Mouse (Mus musculus) frontal cortex, adult 2 months (tissue): ENCODE measurements at regions not wholly inside any gene's neighbourhood (a gene's known extent, or its start where the extent isn't known, plus 50 kb on each side); places are given as distances from the start of the nearest gene placed in this dataset.

Source experiments
- DNase-seq, 2 experiments: peaks; one replicate each; pipeline ENCODE4 v3.0.0; 2022; ENCODE audit warnings: low spot score in 1 of 2; ENCODE audit errors: extremely low spot score in 1 of 2

- no peak for DNase-seq
These were observed 113.3 kb upstream of the B430305J03Rik start for GRCm38 (mm10) chr3:61478861-61479584.

DNA sequence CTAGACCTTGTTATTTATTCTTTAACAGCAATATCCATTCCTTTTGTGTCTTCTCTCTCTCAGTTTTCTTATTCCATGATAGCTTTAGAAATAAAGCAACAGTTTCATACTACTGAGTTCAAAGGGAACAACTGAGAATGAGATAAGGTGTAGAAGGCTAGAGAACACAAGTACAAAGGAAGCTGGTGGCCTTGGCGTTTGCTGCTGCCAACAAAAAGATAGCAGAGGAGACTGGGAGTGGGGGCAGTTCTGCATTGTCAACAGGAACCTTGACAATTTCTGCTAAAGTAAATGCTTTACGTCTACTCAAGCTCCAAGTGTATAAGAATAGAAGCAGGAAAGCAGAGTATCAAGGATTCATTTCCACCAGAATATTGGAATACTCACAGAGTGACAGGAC is 109.3 kb upstream of the B430305J03Rik start:
- no peak for DNase-seq

GRCm38 (mm10) chr3:61467158-61467557 is 101.4 kb upstream of the B430305J03Rik start:
- DNase-seq = no peak

- no peak for DNase-seq
These were observed 100.9 kb upstream of the B430305J03Rik start for GRCm38 (mm10) chr3:61466641-61467040.

DNA sequence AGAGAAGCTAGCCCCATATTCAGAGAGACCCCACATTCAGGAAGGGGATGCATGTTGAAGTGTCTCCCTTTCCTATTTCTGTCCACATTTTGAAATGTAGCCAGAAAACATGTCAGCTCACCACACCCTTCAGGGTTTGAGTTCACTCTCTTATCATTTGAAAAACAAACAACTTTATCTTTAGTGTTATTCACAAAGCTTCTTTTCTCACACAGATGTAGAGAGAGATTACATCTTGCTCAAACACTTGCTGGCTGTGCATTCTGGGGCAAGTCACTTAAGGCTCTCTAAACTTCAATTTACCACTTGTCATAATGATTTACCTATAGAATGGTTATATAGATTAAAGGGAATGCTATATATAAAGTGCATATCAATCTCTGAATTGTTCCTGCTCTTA is 94.3 kb upstream of the B430305J03Rik start:
- DNase-seq = no peak

DNA sequence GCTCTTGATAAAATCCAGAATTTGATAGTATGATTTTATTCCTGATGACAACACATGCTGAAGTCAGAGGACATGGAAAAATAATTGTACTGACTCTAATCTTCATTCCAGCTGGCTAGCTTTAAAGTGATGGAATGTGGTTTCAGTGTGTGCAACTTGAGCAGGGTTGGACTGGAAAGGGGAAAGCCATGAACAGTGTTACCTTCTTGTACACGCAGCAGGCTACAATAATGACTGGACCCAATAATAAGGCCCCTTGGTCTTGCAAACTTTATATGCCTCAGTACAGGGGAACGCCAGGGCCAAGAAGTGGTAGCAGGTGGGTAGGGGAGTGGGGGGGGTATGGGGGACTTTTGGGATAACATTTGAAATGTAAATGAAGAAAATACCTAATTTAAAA is 90.8 kb upstream of the B430305J03Rik start:
- DNase-seq = no peak

- no peak for DNase-seq
These were observed 76.4 kb upstream of the B430305J03Rik start for GRCm38 (mm10) chr3:61442000-61442739.

DNA sequence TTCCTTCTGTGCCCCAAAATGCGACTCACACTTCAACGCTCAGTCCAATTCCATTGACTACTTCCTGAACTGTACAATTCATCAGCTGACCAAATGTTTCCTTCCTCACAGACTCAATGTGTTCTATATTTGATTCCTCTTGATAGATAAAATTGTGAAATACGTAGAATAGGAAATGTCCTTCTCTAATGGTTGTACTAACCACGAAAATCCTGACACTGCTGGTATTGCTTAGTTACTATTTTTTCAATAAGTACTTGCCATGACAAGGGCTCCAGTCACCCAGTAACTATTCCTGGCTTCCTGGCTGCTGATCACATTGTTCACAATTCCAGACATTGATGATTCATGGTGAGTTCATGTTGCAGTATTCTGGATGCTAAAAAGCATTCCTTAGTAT is 75.7 kb upstream of the B430305J03Rik start:
- peak in 1 of 2 experiments; percentile 46 for DNase-seq

DNA sequence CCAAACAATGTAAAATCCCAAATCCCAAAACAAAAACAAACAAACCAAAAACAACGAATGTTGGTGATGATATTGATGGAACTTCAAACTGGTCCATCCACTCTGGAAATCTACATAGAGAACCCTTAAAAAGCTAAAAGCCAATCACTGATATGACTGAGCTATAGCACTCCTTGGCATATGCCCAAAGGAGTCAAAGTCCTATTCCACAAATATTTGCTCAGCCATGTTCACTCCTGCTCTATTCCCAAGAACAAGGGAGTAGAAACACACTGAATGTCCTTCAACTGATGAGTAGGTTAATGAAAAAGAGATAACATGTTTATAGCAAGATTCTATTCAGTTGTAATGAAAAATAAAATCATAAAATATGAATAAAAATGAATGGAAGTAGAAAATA is 63.0 kb upstream of the B430305J03Rik start:
- no peak for DNase-seq

GRCm38 (mm10) chr3:61423945-61424344 is 58.2 kb upstream of the B430305J03Rik start:
- DNase-seq = peak in 1 of 2 experiments; percentile 14

- DNase-seq = no peak
These were observed 54.0 kb upstream of the B430305J03Rik start for GRCm38 (mm10) chr3:61419706-61420105.

DNA sequence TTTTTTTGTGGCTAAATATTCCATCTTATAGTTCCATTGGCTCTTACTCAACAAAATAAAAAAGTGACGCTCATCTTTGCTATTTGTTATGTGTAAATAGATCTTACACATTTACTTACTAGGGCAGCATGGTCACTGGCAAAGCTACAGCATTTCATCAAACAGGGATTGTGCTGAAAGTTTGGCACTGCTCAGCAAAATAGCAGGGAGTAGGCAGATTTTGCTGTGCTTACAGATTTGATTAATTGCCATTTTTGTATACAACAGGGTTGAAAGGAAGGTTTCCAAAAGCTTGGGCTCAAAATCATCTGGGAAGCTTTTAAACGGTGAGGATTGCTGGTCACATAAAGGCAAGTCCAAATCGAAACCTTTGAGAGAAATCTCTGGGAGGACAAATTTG is 52.3 kb upstream of the B430305J03Rik start:
- no peak for DNase-seq
